Mouse (Mus musculus): Measurements from ENCODE around the gene Apoe. TPM values are rescaled to one million over a fixed set of nuclear protein-coding genes. Genes with fewer than 3 reads are reported as not detected.

The Apoe gene
- polyA plus RNA-seq, 1 experiment: 16,533 TPM

DNA sequence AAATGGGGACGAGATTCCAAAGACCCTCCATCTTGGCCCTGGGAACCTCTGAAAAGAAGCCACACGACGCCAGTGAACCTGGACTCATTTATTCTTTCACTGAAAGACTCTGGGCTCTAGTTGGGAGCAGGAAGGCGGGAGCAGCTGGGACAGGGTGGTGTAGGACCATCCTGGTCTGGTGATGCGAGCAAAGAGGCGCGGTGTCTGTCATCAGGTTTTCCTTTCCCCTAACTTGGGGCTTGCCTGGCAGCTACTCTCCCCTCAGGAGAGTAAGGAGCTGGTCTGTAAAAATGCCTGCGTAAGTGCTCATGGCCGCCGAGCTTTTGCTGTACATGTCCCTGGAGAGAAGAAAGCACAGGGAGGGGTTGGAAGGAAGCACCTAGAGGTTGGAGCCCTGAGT is 27.5 kb downstream of the Apoe start:
- Histone ChIP-seq H3K4me1 (ENCODE audit: control insufficient read depth, insufficient read depth, low read length) (peaks cover 46% of the 10 kb centered on the region), H3K4me3 (ENCODE audit: insufficient read depth, low read length) (no peak overlapping the region), H3K27ac (ENCODE audit: insufficient read depth, low read depth, low read length) (no peak overlapping the region)
- TF ChIP-seq CTCF (IDR thresholded peaks at IDR 0.05; ENCODE audit: low read depth, low read length) (no peak), POLR2A (IDR thresholded peaks at IDR 0.05; ENCODE audit: borderline replicate concordance, low read depth, low read length) (no peak)

DNA sequence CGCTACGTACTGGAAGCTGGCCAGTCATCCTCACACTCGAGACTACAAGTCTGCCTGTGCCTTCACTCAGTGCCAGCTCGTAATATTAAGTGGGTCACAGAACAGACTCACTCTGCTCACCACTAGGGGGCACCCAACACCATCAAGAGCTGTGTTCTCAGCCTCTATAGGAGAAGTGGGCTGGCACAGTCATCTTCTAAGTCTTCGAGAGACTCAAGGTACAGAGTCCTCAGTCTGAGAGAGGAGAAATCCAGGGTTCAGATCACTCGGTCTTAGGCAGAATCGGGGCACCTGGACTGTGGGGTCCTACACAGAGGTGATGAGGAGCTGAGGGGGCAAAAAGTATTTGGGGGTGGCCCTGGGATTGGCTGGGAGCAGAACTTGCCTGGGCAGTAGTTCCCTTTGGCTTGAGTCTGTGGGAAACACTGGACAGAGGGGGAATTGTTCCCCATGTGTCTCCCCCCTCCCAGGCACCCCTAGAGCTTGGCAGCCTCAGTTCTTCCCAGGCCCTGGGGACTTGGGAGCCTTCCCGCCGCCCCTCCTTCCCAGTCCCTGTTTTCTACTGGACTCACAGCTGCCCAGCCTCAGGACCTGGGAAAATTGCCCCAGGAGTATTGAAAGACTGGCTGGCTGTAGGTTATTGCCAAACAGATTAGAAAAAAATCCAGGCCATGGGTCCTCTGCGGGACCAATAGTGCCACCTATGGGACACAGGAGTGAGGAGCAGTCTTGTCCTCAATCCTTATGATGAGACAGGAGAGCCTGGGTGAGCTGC is 29.9 kb downstream of the Apoe start:
- Histone ChIP-seq H3K4me1 (ENCODE audit: control insufficient read depth, insufficient read depth, low read length) (peaks cover 35% of the 10 kb centered on the region), H3K4me3 (ENCODE audit: insufficient read depth, low read length) (peak overlapping the region; percentile 33), H3K27ac (ENCODE audit: insufficient read depth, low read depth, low read length) (peak overlapping the region; percentile 87)
- TF ChIP-seq CTCF (IDR thresholded peaks at IDR 0.05; ENCODE audit: low read depth, low read length) (peak; percentile 70), POLR2A (IDR thresholded peaks at IDR 0.05; ENCODE audit: borderline replicate concordance, low read depth, low read length) (no peak)

DNA sequence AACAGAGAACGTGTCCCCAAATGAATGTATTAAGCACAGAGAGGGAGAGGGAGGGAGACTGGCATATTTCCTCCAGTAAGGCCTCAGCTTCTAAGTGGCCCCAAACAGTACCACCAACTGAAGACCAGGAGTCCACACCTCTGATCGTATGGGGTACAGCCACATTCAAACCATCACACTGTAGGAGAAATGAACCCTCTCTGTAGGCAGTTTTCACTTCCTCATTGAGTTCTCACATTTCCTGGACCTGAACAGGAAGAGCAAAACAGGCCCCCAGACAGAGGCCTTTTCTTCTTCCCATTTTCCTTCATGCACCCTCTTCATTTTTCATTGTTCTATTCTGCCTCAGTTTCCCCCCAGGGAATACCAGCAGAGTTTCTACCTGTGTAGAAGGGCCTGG is 31.6 kb downstream of the Apoe start:
- Histone ChIP-seq H3K4me3 (ENCODE audit: insufficient read depth, low read length) (peak overlapping the region; percentile 21), H3K4me1 (ENCODE audit: control insufficient read depth, insufficient read depth, low read length) (peaks cover 38% of the 10 kb centered on the region), H3K27ac (ENCODE audit: insufficient read depth, low read depth, low read length) (peak overlapping the region; percentile 95)
- TF ChIP-seq POLR2A (IDR thresholded peaks at IDR 0.05; ENCODE audit: borderline replicate concordance, low read depth, low read length) (no peak), CTCF (IDR thresholded peaks at IDR 0.05; ENCODE audit: low read depth, low read length) (no peak)

DNA sequence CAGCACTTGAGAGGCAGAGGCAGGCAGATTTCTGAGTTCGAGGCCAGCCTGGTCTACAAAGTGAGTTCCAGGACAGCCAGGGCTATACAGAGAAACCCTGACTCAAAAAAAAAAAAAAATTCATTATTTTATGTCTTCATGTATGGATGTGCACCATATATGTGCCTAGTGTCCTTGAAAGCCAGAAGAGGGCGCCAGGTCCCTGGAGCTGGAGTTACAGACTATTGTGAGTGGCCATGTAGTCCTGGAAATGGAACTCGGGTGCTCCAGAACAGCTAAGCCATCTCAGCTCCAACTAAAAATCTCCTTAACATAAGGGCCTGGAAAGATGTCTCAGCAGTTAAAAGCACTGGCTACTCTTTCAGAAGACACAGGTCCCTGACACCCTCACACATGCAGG is 32.2 kb downstream of the Apoe start:
- H3K27ac ChIP-seq (ENCODE audit: insufficient read depth, low read depth, low read length): peak overlapping the region; percentile 95
- TF ChIP-seq CTCF (IDR thresholded peaks at IDR 0.05; ENCODE audit: low read depth, low read length) (no peak), POLR2A (IDR thresholded peaks at IDR 0.05; ENCODE audit: borderline replicate concordance, low read depth, low read length) (no peak)
- H3K4me1 ChIP-seq (ENCODE audit: control insufficient read depth, insufficient read depth, low read length): peaks cover 38% of the 10 kb centered on the region
- H3K4me3 ChIP-seq (ENCODE audit: insufficient read depth, low read length): no peak overlapping the region

DNA sequence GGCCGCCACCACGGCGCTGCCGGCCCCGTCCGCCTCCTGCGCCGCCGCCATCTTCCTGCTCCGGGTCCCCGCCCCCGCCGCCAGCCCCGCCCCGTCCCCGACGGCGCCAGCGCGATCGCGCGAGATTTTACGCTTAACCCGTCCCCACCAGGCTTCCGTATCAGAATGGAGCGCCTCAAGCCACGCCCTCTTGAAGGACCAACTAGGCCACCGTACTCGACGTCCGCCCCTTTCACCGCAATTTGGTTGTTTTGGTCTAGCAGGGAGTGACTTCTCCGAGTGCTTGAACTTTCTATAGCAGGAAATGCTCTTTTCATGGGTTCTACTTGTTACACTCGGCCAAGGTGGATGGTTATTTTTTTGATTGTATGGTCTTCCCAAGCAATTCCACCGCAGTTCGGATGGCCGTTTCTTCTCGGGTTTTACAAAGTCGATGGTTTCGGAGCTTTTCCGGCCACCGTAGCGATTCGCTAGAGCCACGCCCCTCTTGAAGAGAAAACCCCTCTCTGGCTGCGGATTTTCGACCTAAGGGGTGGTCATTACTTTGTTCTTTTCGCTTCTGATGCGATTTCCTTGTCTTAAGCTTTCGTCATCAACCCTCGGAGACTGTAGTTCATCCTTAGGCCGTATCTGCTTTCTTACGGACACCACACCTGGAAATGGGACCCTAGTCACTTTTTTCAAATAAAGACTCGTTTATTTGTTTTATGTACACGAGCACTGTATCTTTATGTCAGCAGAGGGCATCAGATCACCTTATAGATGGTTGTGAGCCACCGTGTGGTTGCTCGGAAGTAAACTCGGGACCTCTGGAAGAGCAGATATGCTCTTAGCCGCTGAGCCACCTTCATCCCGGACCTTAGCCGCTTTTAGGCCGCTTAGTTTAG is 33.8 kb downstream of the Apoe start, which contains the start of gene Clptm1:
Gene Clptm1 (minus strand): TSS at position 79 of the 887 bp plus-strand sequence.
- Histone ChIP-seq H3K4me3 (ENCODE audit: insufficient read depth, low read length) (peak within 1 kb of the TSS; percentile 96), H3K4me1 (ENCODE audit: control insufficient read depth, insufficient read depth, low read length) (peaks cover 38% of the 10 kb centered on the region), H3K27ac (ENCODE audit: insufficient read depth, low read depth, low read length) (peak within 1 kb of the TSS; percentile 95)
- TF ChIP-seq POLR2A (IDR thresholded peaks at IDR 0.05; ENCODE audit: borderline replicate concordance, low read depth, low read length) (no peak), CTCF (IDR thresholded peaks at IDR 0.05; ENCODE audit: low read depth, low read length) (no peak)

DNA sequence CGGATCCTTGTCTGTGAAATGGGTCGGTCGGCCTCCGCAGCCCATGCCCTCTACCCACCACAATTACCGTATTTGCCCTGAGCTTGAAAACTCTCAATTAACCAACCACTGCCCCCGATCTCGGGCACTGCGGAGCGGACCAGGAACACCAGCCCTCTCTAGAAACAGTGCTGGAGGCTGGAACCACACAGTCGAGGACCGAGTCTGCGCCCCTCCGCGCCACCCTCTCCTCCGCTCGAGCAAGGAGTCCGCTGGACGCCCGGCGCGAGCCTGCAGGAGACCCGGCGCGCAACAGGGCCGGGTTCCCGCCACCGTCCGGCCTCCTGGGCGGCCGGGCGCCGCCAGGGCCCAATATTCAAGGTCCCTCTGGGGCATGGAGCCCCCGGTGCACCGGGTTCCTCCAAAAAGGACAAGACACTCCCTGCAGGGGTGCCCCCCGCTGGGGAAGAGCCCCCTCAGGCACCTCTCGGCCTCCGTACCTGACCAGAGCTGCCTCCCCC is 34.5 kb downstream of the Apoe start:
- Histone ChIP-seq H3K4me1 (ENCODE audit: control insufficient read depth, insufficient read depth, low read length) (peaks cover 36% of the 10 kb centered on the region), H3K4me3 (ENCODE audit: insufficient read depth, low read length) (peak overlapping the region; percentile 96), H3K27ac (ENCODE audit: insufficient read depth, low read depth, low read length) (no peak overlapping the region)
- TF ChIP-seq CTCF (IDR thresholded peaks at IDR 0.05; ENCODE audit: low read depth, low read length) (no peak), POLR2A (IDR thresholded peaks at IDR 0.05; ENCODE audit: borderline replicate concordance, low read depth, low read length) (no peak)

DNA sequence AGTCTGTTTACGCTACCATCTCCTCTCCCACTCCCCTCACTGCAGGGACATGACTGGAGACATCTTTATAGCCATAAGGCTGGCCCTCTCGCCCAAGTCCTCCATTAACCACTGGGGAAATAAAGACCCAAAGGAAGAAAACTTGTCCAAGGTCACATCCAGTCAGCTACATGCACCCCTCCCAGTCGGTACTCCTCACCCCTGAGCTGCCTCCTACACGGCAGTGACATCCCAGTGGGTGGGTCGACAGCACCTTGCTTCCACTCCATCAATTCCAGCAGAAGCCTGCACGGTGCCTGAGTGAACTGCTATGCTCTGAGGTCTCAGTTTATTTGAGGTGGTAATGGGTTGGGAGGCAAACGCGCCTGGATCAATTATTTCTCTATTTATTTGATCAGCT is 35.0 kb downstream of the Apoe start:
- Histone ChIP-seq H3K4me3 (ENCODE audit: insufficient read depth, low read length) (peak overlapping the region; percentile 96), H3K27ac (ENCODE audit: insufficient read depth, low read depth, low read length) (no peak overlapping the region), H3K4me1 (ENCODE audit: control insufficient read depth, insufficient read depth, low read length) (peaks cover 31% of the 10 kb centered on the region)
- TF ChIP-seq POLR2A (IDR thresholded peaks at IDR 0.05; ENCODE audit: borderline replicate concordance, low read depth, low read length) (no peak), CTCF (IDR thresholded peaks at IDR 0.05; ENCODE audit: low read depth, low read length) (no peak)

DNA sequence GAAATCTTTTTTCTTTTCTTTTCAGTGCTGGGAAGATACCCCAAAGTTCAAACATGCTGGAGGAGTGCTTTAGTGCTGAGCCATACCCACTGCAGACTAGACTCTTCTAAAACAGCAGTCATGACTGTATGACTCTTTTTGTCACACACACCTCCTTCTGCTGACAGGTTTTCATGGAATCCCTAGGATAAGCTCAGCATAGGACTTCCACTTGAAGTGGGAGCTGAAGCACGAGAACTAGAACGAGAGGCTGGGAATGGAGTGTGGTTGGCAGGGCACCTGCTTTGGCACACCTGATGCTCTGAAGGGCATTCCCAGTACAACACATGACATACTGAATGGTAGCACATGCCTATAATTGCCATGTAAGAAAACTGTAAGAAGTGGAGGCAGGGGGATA is 46.4 kb downstream of the Apoe start:
- no peaks in the 10 kb centered on the region for H3K4me1 ChIP-seq (ENCODE audit: control insufficient read depth, insufficient read depth, low read length)
- H3K27ac ChIP-seq (ENCODE audit: insufficient read depth, low read depth, low read length): no peak overlapping the region
- TF ChIP-seq POLR2A (IDR thresholded peaks at IDR 0.05; ENCODE audit: borderline replicate concordance, low read depth, low read length) (no peak), CTCF (IDR thresholded peaks at IDR 0.05; ENCODE audit: low read depth, low read length) (no peak)
- H3K4me3 ChIP-seq (ENCODE audit: insufficient read depth, low read length): no peak overlapping the region

DNA sequence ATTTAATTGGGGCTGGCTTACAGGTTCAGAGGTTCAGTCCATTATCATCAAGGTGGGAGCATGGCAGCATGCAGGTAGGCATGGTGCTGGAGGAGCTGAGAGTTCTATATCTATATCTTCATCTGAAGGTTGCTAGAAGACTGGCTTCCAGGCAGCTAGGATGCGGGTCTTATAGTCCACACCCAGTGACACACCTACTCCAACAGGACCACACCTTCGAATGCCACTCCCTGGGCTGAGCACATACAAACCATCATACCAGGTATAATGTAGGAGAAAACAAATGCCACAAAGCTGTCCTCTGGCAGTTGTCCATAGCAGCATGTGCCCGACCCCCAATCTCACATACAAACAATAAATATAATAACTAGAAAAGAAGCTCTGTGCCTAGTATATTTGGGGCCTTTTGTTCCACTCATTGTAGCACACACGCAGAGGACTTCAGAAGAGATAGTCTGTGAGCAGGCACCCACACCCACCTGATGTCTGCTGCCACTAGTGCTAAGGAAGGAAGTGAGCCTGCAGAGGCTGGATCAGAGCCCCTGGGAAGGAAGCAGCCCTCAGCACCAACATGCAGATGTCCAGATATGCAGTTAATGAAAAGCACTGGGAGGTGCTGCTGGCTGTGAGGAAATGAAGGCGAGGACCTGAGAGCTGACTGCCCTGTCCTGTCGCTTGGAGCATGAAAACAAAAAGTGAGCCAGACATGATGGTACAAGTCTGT is 47.8 kb downstream of the Apoe start:
- no peak for TF ChIP-seq POLR2A (IDR thresholded peaks at IDR 0.05; ENCODE audit: borderline replicate concordance, low read depth, low read length)
- no peak for TF ChIP-seq CTCF (IDR thresholded peaks at IDR 0.05; ENCODE audit: low read depth, low read length)
- H3K27ac ChIP-seq (ENCODE audit: insufficient read depth, low read depth, low read length): no peak overlapping the region
- H3K4me1 ChIP-seq (ENCODE audit: control insufficient read depth, insufficient read depth, low read length): no peaks in the 10 kb centered on the region
- no peak overlapping the region for H3K4me3 ChIP-seq (ENCODE audit: insufficient read depth, low read length)

Other genes with a start within 250 kb of the Apoe start
- gene Mark4, start 240.4 kb downstream of the Apoe start, polyA plus RNA-seq (2012; ENCODE audit: insufficient read depth, insufficient read length, missing spikeins): 21.3 and 21.4 TPM in 2 replicates
- not detected in 2 replicates for gene Exoc3l2, start 235.9 kb downstream of the Apoe start, polyA plus RNA-seq (2012; ENCODE audit: insufficient read depth, insufficient read length, missing spikeins)
- 9.7 and 11.0 TPM in 2 replicates for gene Bloc1s3, start 190.8 kb downstream of the Apoe start, polyA plus RNA-seq (2012; ENCODE audit: insufficient read depth, insufficient read length, missing spikeins)
- 51.4 and 57.0 TPM in 2 replicates for gene Trappc6a, start 190.8 kb downstream of the Apoe start, polyA plus RNA-seq (2012; ENCODE audit: insufficient read depth, insufficient read length, missing spikeins)
- gene Nkpd1, start 181.3 kb downstream of the Apoe start, polyA plus RNA-seq (2012; ENCODE audit: insufficient read depth, insufficient read length, missing spikeins): not detected in 2 replicates
- 19.3 and 25.7 TPM in 2 replicates for gene Ppp1r37, start 136.1 kb downstream of the Apoe start, polyA plus RNA-seq (2012; ENCODE audit: insufficient read depth, insufficient read length, missing spikeins)
- 0.60 TPM in 1 of 2 replicates, not detected in the other for gene Zfp296, start 121.9 kb downstream of the Apoe start, polyA plus RNA-seq (2012; ENCODE audit: insufficient read depth, insufficient read length, missing spikeins)
- gene Gemin7, start 121.6 kb downstream of the Apoe start, polyA plus RNA-seq (2012; ENCODE audit: insufficient read depth, insufficient read length, missing spikeins): 51.6 and 52.0 TPM in 2 replicates
- gene Clasrp, start 94.7 kb downstream of the Apoe start, polyA plus RNA-seq (2012; ENCODE audit: insufficient read depth, insufficient read length, missing spikeins): 41.1 and 53.9 TPM in 2 replicates
- gene Relb, start 69.8 kb downstream of the Apoe start, polyA plus RNA-seq (2012; ENCODE audit: insufficient read depth, insufficient read length, missing spikeins): 33.2 and 35.7 TPM in 2 replicates
- 81.9 and 95.3 TPM in 2 replicates for gene Clptm1, start 34.2 kb downstream of the Apoe start, polyA plus RNA-seq (2012; ENCODE audit: insufficient read depth, insufficient read length, missing spikeins)
- 56.2 and 70.4 TPM in 2 replicates for gene Apoc2, start 21.2 kb downstream of the Apoe start, polyA plus RNA-seq (2012; ENCODE audit: insufficient read depth, insufficient read length, missing spikeins)
- not detected in 2 replicates for gene Gm44805, start 17.8 kb downstream of the Apoe start, polyA plus RNA-seq (2012; ENCODE audit: insufficient read depth, insufficient read length, missing spikeins)
- gene Apoc4, start 17.7 kb downstream of the Apoe start, polyA plus RNA-seq (2012; ENCODE audit: insufficient read depth, insufficient read length, missing spikeins): not detected in 2 replicates
- not detected in 2 replicates for gene Apoc1, start 6.5 kb downstream of the Apoe start, polyA plus RNA-seq (2012; ENCODE audit: insufficient read depth, insufficient read length, missing spikeins)
- gene Tomm40, start 16.2 kb upstream of the Apoe start, polyA plus RNA-seq (2012; ENCODE audit: insufficient read depth, insufficient read length, missing spikeins): 23.8 and 25.2 TPM in 2 replicates
- gene Nectin2, start 51.3 kb upstream of the Apoe start, polyA plus RNA-seq (2012; ENCODE audit: insufficient read depth, insufficient read length, missing spikeins): 12.7 and 12.9 TPM in 2 replicates
- gene Bcam, start 71.8 kb upstream of the Apoe start, polyA plus RNA-seq (2012; ENCODE audit: insufficient read depth, insufficient read length, missing spikeins): 0.52 and 2.6 TPM in 2 replicates
- not detected in 2 replicates for gene Cblc, start 97.6 kb upstream of the Apoe start, polyA plus RNA-seq (2012; ENCODE audit: insufficient read depth, insufficient read length, missing spikeins)
- gene Bcl3, start 123.6 kb upstream of the Apoe start, polyA plus RNA-seq (2012; ENCODE audit: insufficient read depth, insufficient read length, missing spikeins): 60.7 and 72.2 TPM in 2 replicates
- gene Gm19345, start 152.8 kb upstream of the Apoe start, polyA plus RNA-seq (2012; ENCODE audit: insufficient read depth, insufficient read length, missing spikeins): not detected in 2 replicates
- 1.6 and 3.5 TPM in 2 replicates for gene Ceacam16, start 162.1 kb upstream of the Apoe start, polyA plus RNA-seq (2012; ENCODE audit: insufficient read depth, insufficient read length, missing spikeins)
- gene Ceacam19, start 188.8 kb upstream of the Apoe start, polyA plus RNA-seq (2012; ENCODE audit: insufficient read depth, insufficient read length, missing spikeins): 8.1 and 8.5 TPM in 2 replicates
- 13.0 and 16.9 TPM in 2 replicates for gene Pvr, start 222.0 kb upstream of the Apoe start, polyA plus RNA-seq (2012; ENCODE audit: insufficient read depth, insufficient read length, missing spikeins)